Mouse (Mus musculus) bone marrow macrophage, adult 2 months (primary cell): ENCODE data around the gene Grhl1. TPM values are rescaled to one million over a fixed set of nuclear protein-coding genes. Genes with fewer than 3 reads are reported as not detected.

Source experiments
- H3K27ac ChIP-seq: 2 replicates; pipeline ENCODE4 v1.5.1; 2012; ENCODE audit warnings: low read depth, low read length; ENCODE audit not compliant: insufficient read depth
- H3K4me1 ChIP-seq: 2 replicates; pipeline ENCODE4 v1.6.1; 2012; ENCODE audit warnings: low read length; ENCODE audit not compliant: control insufficient read depth, insufficient read depth
- H3K4me3 ChIP-seq: 2 replicates; pipeline ENCODE4 v1.5.1; 2012; ENCODE audit warnings: mild to moderate bottlenecking, low read length, moderate library complexity; ENCODE audit not compliant: insufficient read depth
- CTCF ChIP-seq: IDR thresholded peaks from 2 replicates; pipeline ENCODE4 v1.5.1; 2012; ENCODE audit warnings: low read depth, mild to moderate bottlenecking, low read length, moderate library complexity
- POLR2A ChIP-seq: IDR thresholded peaks from 2 replicates; pipeline ENCODE4 v1.6.1; 2012; ENCODE audit warnings: mild to moderate bottlenecking, low read depth, low read length, borderline replicate concordance
- polyA plus RNA-seq: library from polyadenylated mRNA; stranded (reverse); fragments of >200 nt; gene quantifications from 2 replicates; pipeline ENCODE4 v1.2.4, GENCODE M21; 2012; ENCODE audit not compliant: missing spikeins, insufficient read depth, insufficient read length

The Grhl1 gene
- polyA plus RNA-seq, 1 experiment, result not detected

DNA sequence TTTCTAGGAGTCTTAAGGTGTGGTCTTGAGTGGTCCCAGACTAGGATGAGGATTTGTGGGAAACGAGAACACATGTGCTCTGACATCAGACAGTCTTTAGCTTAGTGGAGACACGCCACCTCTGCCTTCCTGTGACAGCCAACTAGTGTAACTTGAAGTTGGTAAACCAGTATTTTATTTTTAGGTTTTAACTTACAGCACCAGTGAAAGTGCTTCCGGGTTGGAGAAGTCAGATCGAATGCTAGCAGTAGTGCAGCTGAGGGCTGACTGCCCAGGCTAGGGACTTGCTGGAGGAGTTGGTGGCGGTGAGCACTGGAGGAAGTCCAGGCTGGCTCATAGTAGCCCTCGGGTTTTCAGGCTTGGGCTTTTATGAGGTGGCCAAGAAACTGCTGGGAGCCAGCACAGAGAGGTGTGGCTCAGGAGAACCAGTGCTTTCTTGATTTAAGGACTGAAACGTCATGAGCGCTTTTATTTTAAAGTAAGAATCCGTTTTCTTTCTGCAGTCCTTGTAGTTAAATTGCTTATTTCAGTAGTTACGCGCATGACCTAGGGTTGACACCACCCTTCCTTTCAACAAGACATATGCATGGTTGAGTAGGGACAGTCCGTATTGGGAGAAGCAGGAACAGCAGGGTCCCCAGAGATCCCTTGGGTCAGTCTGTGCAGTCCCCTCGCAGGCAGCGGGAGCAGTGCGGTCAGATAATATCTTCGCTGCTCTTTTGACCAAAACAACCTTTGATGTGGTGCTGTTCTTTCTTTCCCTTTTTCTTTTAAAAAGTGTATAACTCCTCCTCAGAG, 82.2 kb downstream of the Grhl1 start:
- Histone ChIP-seq H3K4me3 (no peak overlapping the region), H3K4me1 (peaks cover 16% of the 10 kb centered on the region), H3K27ac (no peak overlapping the region)
- TF ChIP-seq CTCF (no peak), POLR2A (no peak)

DNA sequence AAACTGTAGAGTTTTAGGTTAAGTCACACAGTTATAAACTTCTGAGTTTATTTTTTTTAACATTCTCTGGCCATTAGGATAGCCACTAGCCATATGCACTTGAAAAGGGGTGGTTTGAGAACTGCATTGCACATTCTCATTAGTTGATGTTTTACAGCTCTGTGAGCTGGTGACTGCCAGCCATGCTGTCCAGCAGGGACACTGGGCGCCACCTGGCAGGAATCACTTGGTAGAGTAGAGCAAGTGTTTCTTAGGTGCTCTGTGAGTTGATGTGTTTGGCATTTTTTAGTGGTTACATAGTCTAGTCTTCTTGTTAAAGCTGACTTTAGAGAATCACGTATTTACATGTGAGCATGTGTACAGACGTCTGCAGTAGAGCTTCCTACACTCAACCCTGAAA, 84.4 kb downstream of the Grhl1 start:
- Histone ChIP-seq H3K4me1 (peaks cover 10% of the 10 kb centered on the region), H3K27ac (no peak overlapping the region), H3K4me3 (no peak overlapping the region)
- no peak for TF ChIP-seq CTCF
- TF ChIP-seq POLR2A, result no peak

DNA sequence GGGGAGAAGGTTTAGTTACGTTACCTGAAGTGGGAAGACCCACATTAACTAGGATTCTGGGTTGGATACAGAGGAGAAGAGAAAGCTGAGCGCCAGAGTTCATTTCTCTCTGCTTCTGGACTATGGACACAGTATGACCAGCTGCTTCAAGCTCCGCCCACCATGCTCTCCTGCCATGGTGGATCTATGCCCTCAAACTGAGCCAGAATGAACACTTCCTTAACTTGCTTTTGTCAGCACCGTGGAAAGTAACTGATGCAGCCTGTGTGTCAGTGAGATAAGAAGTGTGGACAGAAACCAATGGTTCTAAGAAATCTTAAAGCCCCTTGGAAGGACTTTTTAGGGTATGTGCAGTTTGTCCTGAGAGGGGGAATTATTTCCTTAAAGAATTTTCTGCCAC, 86.9 kb downstream of the Grhl1 start:
- TF ChIP-seq CTCF (no peak), POLR2A (no peak)
- peaks cover 2% of the 10 kb centered on the region; the same call in 1 of the 2 replicates for H3K4me1 ChIP-seq
- no peak overlapping the region for H3K4me3 ChIP-seq
- no peak overlapping the region for H3K27ac ChIP-seq

DNA sequence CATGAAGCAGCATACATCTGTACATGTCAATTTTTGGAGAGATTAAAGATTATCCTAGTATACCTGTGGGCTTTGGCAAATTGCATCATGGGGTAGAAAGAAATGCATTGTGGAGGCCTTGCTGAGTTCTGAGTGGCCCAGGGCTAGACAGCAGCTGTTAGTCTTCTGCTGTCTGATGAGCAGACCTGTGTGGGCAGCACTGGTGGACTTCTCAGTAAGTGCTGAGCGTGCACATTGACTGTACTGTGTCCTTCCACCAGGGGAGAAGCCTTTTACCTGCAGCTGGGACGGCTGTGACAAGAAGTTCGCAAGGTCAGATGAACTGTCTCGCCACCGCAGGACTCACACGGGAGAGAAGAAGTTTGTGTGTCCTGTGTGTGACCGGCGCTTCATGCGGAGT, 87.8 kb downstream of the Grhl1 start:
- Histone ChIP-seq H3K4me1 (peaks cover 1% of the 10 kb centered on the region; the same call in 1 of the 2 replicates), H3K4me3 (no peak overlapping the region), H3K27ac (no peak overlapping the region)
- TF ChIP-seq POLR2A (no peak), CTCF (no peak)

DNA sequence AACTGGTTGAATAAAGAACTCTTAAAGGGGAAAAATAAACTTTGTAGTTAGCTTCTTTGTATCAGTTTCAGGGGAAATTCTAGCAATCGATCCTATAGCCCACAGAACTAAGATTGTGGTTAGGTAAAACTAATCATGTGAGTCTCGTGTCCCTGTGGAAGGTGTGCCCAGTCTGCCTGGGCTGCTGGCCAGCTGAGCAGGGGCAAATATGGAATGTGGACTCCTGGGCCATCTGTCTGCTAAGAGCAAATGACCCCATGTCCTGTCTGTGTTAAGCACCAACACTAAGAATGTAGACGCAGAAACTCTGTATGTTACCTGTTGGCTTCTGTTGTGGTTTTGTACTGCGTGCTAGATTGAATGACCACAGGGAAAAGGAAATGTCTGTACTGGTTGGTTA, 89.0 kb downstream of the Grhl1 start:
- TF ChIP-seq POLR2A, result no peak
- no peak for TF ChIP-seq CTCF
- H3K27ac ChIP-seq, result no peak overlapping the region
- no peaks in the 10 kb centered on the region for H3K4me1 ChIP-seq
- H3K4me3 ChIP-seq, result no peak overlapping the region

DNA sequence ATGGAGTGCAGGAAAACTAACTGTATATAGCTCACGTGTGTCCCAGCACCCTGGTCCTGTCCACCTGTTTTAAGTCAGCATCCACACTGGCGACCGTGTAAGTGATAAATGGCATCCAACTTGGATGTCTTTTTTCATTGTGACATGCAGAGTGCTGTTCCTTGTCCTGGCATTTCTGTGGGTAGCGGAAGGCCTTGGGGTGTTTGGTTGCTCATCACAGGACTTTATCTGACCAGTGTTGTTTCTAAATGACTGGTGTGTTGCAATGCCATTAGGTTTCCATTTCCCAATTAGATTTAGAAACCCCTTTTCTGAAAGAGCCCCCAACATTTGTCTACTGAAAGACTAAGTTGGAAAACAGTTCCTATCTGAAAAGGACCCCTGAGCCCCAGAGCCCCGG, 90.0 kb downstream of the Grhl1 start:
- Histone ChIP-seq H3K4me1 (no peaks in the 10 kb centered on the region), H3K27ac (no peak overlapping the region), H3K4me3 (no peak overlapping the region)
- TF ChIP-seq POLR2A, result no peak

Other genes starting within 250 kb of the Grhl1 start
- gene Taf1b, start 73.9 kb upstream of the Grhl1 start, polyA plus RNA-seq, result 13.8 and 17.2 TPM in 2 replicates
- gene Klf11, start 79.0 kb downstream of the Grhl1 start, polyA plus RNA-seq, result 5.5 and 6.7 TPM in 2 replicates
- not detected in 2 replicates for gene Cys1, start 109.5 kb downstream of the Grhl1 start, polyA plus RNA-seq
- 53.3 and 54.8 TPM in 2 replicates for gene Rrm2, start 136.0 kb downstream of the Grhl1 start, polyA plus RNA-seq